1 mouse cellular context compared by ENCODE assay signal in the genomic region with DNA sequence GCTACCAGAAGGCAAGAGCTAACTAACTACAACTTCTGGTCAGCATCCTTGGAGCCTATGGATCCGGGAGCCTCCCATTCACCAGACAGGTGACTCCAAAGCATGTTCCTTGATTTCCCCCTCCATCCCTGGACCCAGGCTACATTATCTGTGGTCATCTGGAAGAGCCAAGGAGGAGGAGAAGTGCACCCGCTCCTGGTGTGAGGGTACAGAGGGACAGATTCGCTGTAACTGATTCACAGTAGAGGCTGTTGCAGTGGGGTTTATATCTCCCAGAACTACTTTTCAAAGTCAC.
TF ChIP-seq lines count a peak whose summit lies in the region.

No protein-coding gene starts in this region.

TF ChIP-seq in CH12.LX, 34 proteins besides CTCF, POLR2A, EP300 and RAD21:
- no peak for TF ChIP-seq RCOR1 (conservative IDR thresholded peaks at IDR 0.05; ENCODE audit: low read depth, low read length)
- TF ChIP-seq MEF2A (IDR thresholded peaks at IDR 0.05; ENCODE audit: borderline replicate concordance, low read depth, low read length): no peak
- no peak for TF ChIP-seq JUN (IDR thresholded peaks at IDR 0.05; ENCODE audit: insufficient read depth, low read depth, low read length)
- TF ChIP-seq UBTF (IDR thresholded peaks at IDR 0.05; ENCODE audit: low read depth, low read length): no peak
- TF ChIP-seq MXI1 (IDR thresholded peaks at IDR 0.05; ENCODE audit: low read depth, low read length): no peak
- TF ChIP-seq ZC3H11A (IDR thresholded peaks at IDR 0.05; ENCODE audit: low read depth, low read length): no peak
- no peak for TF ChIP-seq IRF4 (IDR thresholded peaks at IDR 0.05; ENCODE audit: low read depth, low read length)
- TF ChIP-seq NRF1 (IDR thresholded peaks at IDR 0.05; ENCODE audit: low read depth, low read length): no peak
- TF ChIP-seq HCFC1 (IDR thresholded peaks at IDR 0.05; ENCODE audit: low read depth, low read length): no peak
- no peak for TF ChIP-seq ZMIZ1 (IDR thresholded peaks at IDR 0.05; ENCODE audit: low read depth, low read length)
- TF ChIP-seq CHD1 (IDR thresholded peaks at IDR 0.05; ENCODE audit: low read depth, low read length): no peak
- TF ChIP-seq JUND (conservative IDR thresholded peaks at IDR 0.05; ENCODE audit: low read depth, low read length): no peak
